Mouse (Mus musculus): ENCODE data around the gene Mb. TPM values are rescaled to one million over a fixed set of nuclear protein-coding genes. Genes with fewer than 3 reads are reported as not detected.
"Not testable (repeated sequence)": the region's sequence is repeated elsewhere in the genome, so short reads cannot be mapped to it uniquely, and the experiment has no call there.

The Mb gene
- polyA plus RNA-seq, 1 experiment from 2014 or later, result 0.56 TPM

GRCm38 (mm10) chr15:77070745-77071268 is 20.3 kb upstream of the Mb start:
- H3K27me3 ChIP-seq (replicated peaks; ENCODE audit: control insufficient read depth, insufficient read depth, low read length), result no peaks in the 10 kb centered on the region
- H3K4me2 ChIP-seq (ENCODE audit: low read depth, low read length), result no peak overlapping the region
- H3K9ac ChIP-seq (ENCODE audit: low read depth, low read length), result no peak overlapping the region
- no peak overlapping the region for H3K27ac ChIP-seq (ENCODE audit: low read length)
- H3K9me3 ChIP-seq (ENCODE audit: control insufficient read depth, low read length), result no peaks in the 10 kb centered on the region
- WGBS, result 87% methylated on average over 11 of the region's 11 CpGs
- ATAC-seq, result no peak
- peaks cover 16% of the 10 kb centered on the region; the same call in 1 of the 2 replicates for H3K4me1 ChIP-seq (ENCODE audit: control insufficient read depth, insufficient read depth, low read length)
- no peaks in the 10 kb centered on the region for H3K36me3 ChIP-seq (ENCODE audit: control insufficient read depth, insufficient read depth, low read length)
- no peak overlapping the region for H3K4me3 ChIP-seq (ENCODE audit: low read length)

GRCm38 (mm10) chr15:77069019-77069418 is 18.5 kb upstream of the Mb start:
- no peak overlapping the region for H3K9ac ChIP-seq (ENCODE audit: low read depth, low read length)
- no peaks in the 10 kb centered on the region for H3K36me3 ChIP-seq (ENCODE audit: control insufficient read depth, insufficient read depth, low read length)
- ATAC-seq, result no peak
- H3K4me1 ChIP-seq (ENCODE audit: control insufficient read depth, insufficient read depth, low read length), result peaks cover 16% of the 10 kb centered on the region; the same call in 1 of the 2 replicates
- H3K27me3 ChIP-seq (replicated peaks; ENCODE audit: control insufficient read depth, insufficient read depth, low read length), result no peaks in the 10 kb centered on the region
- no peak overlapping the region for H3K4me3 ChIP-seq (ENCODE audit: low read length)
- H3K27ac ChIP-seq (ENCODE audit: low read length), result no peak overlapping the region
- no peaks in the 10 kb centered on the region for H3K9me3 ChIP-seq (ENCODE audit: control insufficient read depth, low read length)
- WGBS, result 88% methylated on average over 3 of the region's 3 CpGs
- H3K4me2 ChIP-seq (ENCODE audit: low read depth, low read length), result no peak overlapping the region

GRCm38 (mm10) chr15:77068439-77068861 is 18.0 kb upstream of the Mb start:
- no peak overlapping the region for H3K27ac ChIP-seq (ENCODE audit: low read length)
- WGBS, result 59% methylated on average over 3 of the region's 3 CpGs
- no peaks in the 10 kb centered on the region for H3K9me3 ChIP-seq (ENCODE audit: control insufficient read depth, low read length)
- H3K4me1 ChIP-seq (ENCODE audit: control insufficient read depth, insufficient read depth, low read length), result peaks cover 16% of the 10 kb centered on the region; the same call in 1 of the 2 replicates
- no peak overlapping the region for H3K9ac ChIP-seq (ENCODE audit: low read depth, low read length)
- no peak for ATAC-seq
- no peaks in the 10 kb centered on the region for H3K36me3 ChIP-seq (ENCODE audit: control insufficient read depth, insufficient read depth, low read length)
- H3K27me3 ChIP-seq (replicated peaks; ENCODE audit: control insufficient read depth, insufficient read depth, low read length), result no peaks in the 10 kb centered on the region
- no peak overlapping the region for H3K4me3 ChIP-seq (ENCODE audit: low read length)
- no peak overlapping the region for H3K4me2 ChIP-seq (ENCODE audit: low read depth, low read length)

- Histone ChIP-seq H3K27ac (ENCODE audit: low read length) (no peak overlapping the region), H3K4me1 (ENCODE audit: control insufficient read depth, insufficient read depth, low read length) (no peaks in the 10 kb centered on the region), H3K9ac (ENCODE audit: low read depth, low read length) (no peak overlapping the region), H3K4me3 (ENCODE audit: low read length) (no peak overlapping the region), H3K9me3 (ENCODE audit: control insufficient read depth, low read length) (no peaks in the 10 kb centered on the region), H3K27me3 (replicated peaks; ENCODE audit: control insufficient read depth, insufficient read depth, low read length) (no peaks in the 10 kb centered on the region), H3K4me2 (ENCODE audit: low read depth, low read length) (no peak overlapping the region), H3K36me3 (ENCODE audit: control insufficient read depth, insufficient read depth, low read length) (no peaks in the 10 kb centered on the region)
- no peak for ATAC-seq
- 72% methylated on average over 6 of the region's 6 CpGs for WGBS
These were observed 15.8 kb upstream of the Mb start for GRCm38 (mm10) chr15:77066233-77066632.

- Histone ChIP-seq H3K36me3 (ENCODE audit: control insufficient read depth, insufficient read depth, low read length) (no peaks in the 10 kb centered on the region), H3K4me1 (ENCODE audit: control insufficient read depth, insufficient read depth, low read length) (no peaks in the 10 kb centered on the region), H3K4me3 (ENCODE audit: low read length) (no peak overlapping the region), H3K9me3 (ENCODE audit: control insufficient read depth, low read length) (no peaks in the 10 kb centered on the region), H3K4me2 (ENCODE audit: low read depth, low read length) (no peak overlapping the region), H3K9ac (ENCODE audit: low read depth, low read length) (no peak overlapping the region), H3K27me3 (replicated peaks; ENCODE audit: control insufficient read depth, insufficient read depth, low read length) (no peaks in the 10 kb centered on the region), H3K27ac (ENCODE audit: low read length) (no peak overlapping the region)
- WGBS, result 85% methylated on average over 6 of the region's 6 CpGs
- peak; percentile 64 for ATAC-seq
These were observed 14.9 kb upstream of the Mb start for GRCm38 (mm10) chr15:77065259-77065852.

GRCm38 (mm10) chr15:77062746-77063145 is 12.3 kb upstream of the Mb start:
- ATAC-seq, result no peak
- Histone ChIP-seq H3K9me3 (ENCODE audit: control insufficient read depth, low read length) (no peaks in the 10 kb centered on the region), H3K4me3 (ENCODE audit: low read length) (no peak overlapping the region), H3K9ac (ENCODE audit: low read depth, low read length) (no peak overlapping the region), H3K27ac (ENCODE audit: low read length) (no peak overlapping the region), H3K36me3 (ENCODE audit: control insufficient read depth, insufficient read depth, low read length) (no peaks in the 10 kb centered on the region), H3K27me3 (replicated peaks; ENCODE audit: control insufficient read depth, insufficient read depth, low read length) (no peaks in the 10 kb centered on the region), H3K4me2 (ENCODE audit: low read depth, low read length) (no peak overlapping the region), H3K4me1 (ENCODE audit: control insufficient read depth, insufficient read depth, low read length) (no peaks in the 10 kb centered on the region)

- H3K4me1 ChIP-seq (ENCODE audit: control insufficient read depth, insufficient read depth, low read length), result peaks cover 14% of the 10 kb centered on the region
- H3K27me3 ChIP-seq (replicated peaks; ENCODE audit: control insufficient read depth, insufficient read depth, low read length); H3K4me2 ChIP-seq (ENCODE audit: low read depth, low read length); H3K9ac ChIP-seq (ENCODE audit: low read depth, low read length); H3K4me3 ChIP-seq (ENCODE audit: low read length); ATAC-seq; H3K36me3 ChIP-seq (ENCODE audit: control insufficient read depth, insufficient read depth, low read length); H3K27ac ChIP-seq (ENCODE audit: low read length); H3K9me3 ChIP-seq (ENCODE audit: control insufficient read depth, low read length): not testable (repeated sequence)
- 84% methylated on average over 4 of the region's 4 CpGs for WGBS
These were observed 8.9 kb upstream of the Mb start for GRCm38 (mm10) chr15:77059416-77059815.

- no peak overlapping the region for H3K4me3 ChIP-seq (ENCODE audit: low read length)
- H3K27ac ChIP-seq (ENCODE audit: low read length), result no peak overlapping the region
- peaks cover 20% of the 10 kb centered on the region for H3K4me1 ChIP-seq (ENCODE audit: control insufficient read depth, insufficient read depth, low read length)
- H3K4me2 ChIP-seq (ENCODE audit: low read depth, low read length), result no peak overlapping the region
- H3K9ac ChIP-seq (ENCODE audit: low read depth, low read length), result no peak overlapping the region
- H3K27me3 ChIP-seq (replicated peaks; ENCODE audit: control insufficient read depth, insufficient read depth, low read length), result no peaks in the 10 kb centered on the region
- H3K36me3 ChIP-seq (ENCODE audit: control insufficient read depth, insufficient read depth, low read length), result no peaks in the 10 kb centered on the region
- ATAC-seq, result no peak
- H3K9me3 ChIP-seq (ENCODE audit: control insufficient read depth, low read length), result no peaks in the 10 kb centered on the region
These were observed 8.1 kb upstream of the Mb start for GRCm38 (mm10) chr15:77058566-77058965.

- Histone ChIP-seq H3K4me1 (ENCODE audit: control insufficient read depth, insufficient read depth, low read length) (peaks cover 23% of the 10 kb centered on the region), H3K9me3 (ENCODE audit: control insufficient read depth, low read length) (no peaks in the 10 kb centered on the region), H3K27me3 (replicated peaks; ENCODE audit: control insufficient read depth, insufficient read depth, low read length) (no peaks in the 10 kb centered on the region), H3K27ac (ENCODE audit: low read length) (peak overlapping the region; percentile 64), H3K9ac (ENCODE audit: low read depth, low read length) (0 out of 2 replicates have a peak overlapping the region, but pooled peaks have one; percentile 14), H3K4me3 (ENCODE audit: low read length) (no peak overlapping the region), H3K4me2 (ENCODE audit: low read depth, low read length) (no peak overlapping the region), H3K36me3 (ENCODE audit: control insufficient read depth, insufficient read depth, low read length) (no peaks in the 10 kb centered on the region)
- ATAC-seq, result 0 out of 2 replicates have a peak, but pooled peaks have one; percentile 3
- WGBS, result 50% methylated on average over 3 of the region's 3 CpGs
These were observed 6.3 kb upstream of the Mb start for GRCm38 (mm10) chr15:77056791-77057051.

Measured in intestine, embryonic 16.5 days (tissue).